Mouse (Mus musculus) WW6 (cell line): ENCODE results near the gene Rnh1.

Source experiments
- DNase-seq: peaks from one replicate; pipeline ENCODE4 v3.0.0-alpha.2; 2013; ENCODE audit warnings: low read depth, low spot score

The Rnh1 gene

GRCm38 (mm10) chr7:141205504-141205903 is 32.8 kb upstream of the Rnh1 start:
- DNase-seq: no peak

GRCm38 (mm10) chr7:141204546-141204945 is 31.9 kb upstream of the Rnh1 start:
- DNase-seq: no peak

- DNase-seq: no peak
These were observed 25.5 kb upstream of the Rnh1 start for GRCm38 (mm10) chr7:141198121-141198520.

- DNase-seq: no peak
These were observed 24.1 kb upstream of the Rnh1 start for GRCm38 (mm10) chr7:141196619-141197282.

GRCm38 (mm10) chr7:141195754-141196153 is 23.1 kb upstream of the Rnh1 start:
- DNase-seq: no peak

- peak; percentile 89 for DNase-seq
These were observed 22.2 kb upstream of the Rnh1 start for GRCm38 (mm10) chr7:141194830-141195229.

- no peak for DNase-seq
These were observed 21.8 kb upstream of the Rnh1 start for GRCm38 (mm10) chr7:141194409-141194808.

- DNase-seq: peak; percentile 95
These were observed 21.3 kb upstream of the Rnh1 start, which contains the start of the genes Hras and Lrrc56 for GRCm38 (mm10) chr7:141193948-141194347. Gene Hras, minus strand, starts transcription at chr7:141194005. Gene Lrrc56, plus strand, starts transcription at chr7:141194157.

- DNase-seq: no peak
These were observed 20.7 kb upstream of the Rnh1 start for GRCm38 (mm10) chr7:141193348-141193856.

- no peak for DNase-seq
These were observed 20.2 kb upstream of the Rnh1 start for GRCm38 (mm10) chr7:141192776-141193347.

GRCm38 (mm10) chr7:141191796-141192685 is 19.4 kb upstream of the Rnh1 start:
- DNase-seq: no peak

- no peak for DNase-seq
These were observed 18.4 kb upstream of the Rnh1 start for GRCm38 (mm10) chr7:141191036-141191435.

GRCm38 (mm10) chr7:141190220-141190619 is 17.6 kb upstream of the Rnh1 start:
- no peak for DNase-seq

- DNase-seq: no peak
These were observed 16.1 kb upstream of the Rnh1 start for GRCm38 (mm10) chr7:141188733-141189132.

- DNase-seq: no peak
These were observed 15.5 kb upstream of the Rnh1 start for GRCm38 (mm10) chr7:141188194-141188593.

- DNase-seq: peak; percentile 67
These were observed 3.5 kb upstream of the Rnh1 start for GRCm38 (mm10) chr7:141176173-141176572.

GRCm38 (mm10) chr7:141175068-141175467 is 2.4 kb upstream of the Rnh1 start:
- DNase-seq: no peak

- DNase-seq: no peak
These were observed 730 bp upstream of the Rnh1 start for GRCm38 (mm10) chr7:141173323-141173850.

GRCm38 (mm10) chr7:141169866-141170265 is 2.8 kb downstream of the Rnh1 start:
- no peak for DNase-seq

- DNase-seq: no peak
These were observed 3.4 kb downstream of the Rnh1 start for GRCm38 (mm10) chr7:141169300-141169699.

- no peak for DNase-seq
These were observed 4.1 kb downstream of the Rnh1 start for GRCm38 (mm10) chr7:141168518-141168953.
